Mouse (Mus musculus): ENCODE measurements at regions not wholly inside any gene's neighbourhood (a gene's known extent, or its start where the extent isn't known, plus 50 kb on each side); places are given as distances from the start of the nearest gene placed in this dataset.

DNA sequence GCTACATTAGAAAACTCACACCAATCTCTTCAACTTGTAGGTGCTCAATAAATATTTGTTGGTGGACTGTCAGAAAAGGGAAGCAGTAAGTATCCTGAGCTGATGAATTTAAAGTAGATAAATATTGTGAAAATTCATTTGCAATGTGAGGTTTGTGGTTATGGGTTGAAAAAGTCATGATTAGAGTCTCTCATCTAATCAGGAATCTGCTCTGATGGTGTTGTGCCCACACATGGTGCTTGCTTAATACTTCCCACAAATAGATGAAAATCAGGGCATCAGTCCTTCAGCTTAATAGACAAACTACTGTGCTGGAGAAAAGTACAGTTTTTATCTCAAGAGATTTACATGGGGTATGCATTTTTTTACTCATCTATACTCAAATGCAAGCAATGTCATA lies 59.9 kb downstream of the S1pr1 start:
- in situ Hi-C loops (cut with MboI, MseI) = no loop called here

DNA sequence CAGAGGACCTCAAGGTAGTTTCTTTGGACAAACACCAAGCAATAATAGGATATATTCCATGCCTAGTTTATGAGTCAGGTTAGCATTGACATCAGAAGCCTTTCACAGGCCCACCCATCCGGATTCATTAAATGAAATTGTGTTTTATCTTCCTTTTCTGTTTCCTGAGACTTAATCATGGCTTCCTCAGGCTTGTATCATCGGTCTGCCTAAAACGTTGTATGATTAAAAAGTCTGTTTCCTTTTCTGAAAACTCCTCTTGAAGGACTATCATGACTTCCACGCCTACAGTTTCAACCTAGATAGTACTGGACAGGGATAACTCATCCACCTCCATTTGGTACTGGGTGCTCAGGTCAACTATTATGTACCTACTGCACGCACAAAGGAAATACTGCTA lies 62.6 kb downstream of the S1pr1 start:
- in situ Hi-C loops (cut with MboI, MseI) = no loop called here

DNA sequence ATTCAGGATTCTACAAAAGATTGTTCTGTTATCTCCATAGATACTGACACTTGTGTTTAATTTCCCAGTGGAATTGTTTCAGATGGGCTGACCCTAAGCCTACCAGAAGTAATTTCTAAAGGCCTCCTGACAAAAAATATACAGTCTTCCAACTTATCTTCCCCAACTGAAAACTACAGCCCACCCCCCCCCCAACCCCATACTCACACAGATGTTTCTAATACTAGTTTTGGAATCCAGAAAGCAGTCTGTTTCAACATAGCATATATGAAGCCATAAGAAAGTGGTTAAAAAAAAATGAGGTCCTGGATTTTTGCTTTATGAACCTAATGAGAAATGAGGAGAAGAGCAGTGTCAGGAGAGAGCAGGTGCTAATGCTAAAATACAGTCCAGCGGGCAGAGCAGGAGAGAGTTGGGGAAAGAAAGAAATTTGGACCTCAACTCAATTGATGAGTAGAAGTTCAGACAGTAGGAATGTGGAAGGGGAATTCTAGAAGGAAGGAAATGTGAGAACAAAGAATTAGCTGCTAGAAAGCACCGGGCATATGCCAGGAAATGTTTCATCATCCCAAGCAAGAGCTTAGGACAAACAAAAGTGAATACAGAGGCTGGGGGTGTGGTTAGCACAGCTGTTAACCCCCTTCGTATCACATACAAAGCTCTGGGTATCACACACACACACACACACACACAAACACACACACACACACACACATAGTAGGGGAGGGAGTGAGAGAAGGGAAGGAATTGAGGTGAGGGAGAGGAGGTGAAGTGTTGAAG lies 65.3 kb downstream of the S1pr1 start:
- in situ Hi-C loops (cut with MboI, MseI) = loop anchor here in 1 of 2 experiments (25.0 kb wide), 1 partner anchor 2012 kb away; the partner anchor contains the start of gene Rnpc3

DNA sequence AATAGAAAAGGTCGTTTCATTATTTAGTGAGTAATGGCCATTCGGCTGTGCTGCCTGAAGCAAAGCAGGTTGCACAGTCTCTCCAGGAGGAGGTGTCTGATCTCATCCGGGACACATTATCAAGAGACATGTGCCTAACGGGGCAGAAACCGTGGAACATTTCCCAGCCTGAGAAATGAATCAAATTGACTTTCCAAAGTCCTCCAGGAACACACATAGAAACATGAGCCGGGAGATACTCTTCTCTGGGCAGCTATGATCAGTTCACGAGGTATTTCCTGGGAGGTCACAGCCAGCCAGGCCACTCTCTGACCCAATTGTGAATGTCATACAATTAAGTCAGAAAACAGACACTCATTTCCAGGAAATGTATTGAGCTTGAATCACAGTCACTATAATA lies 67.9 kb downstream of the S1pr1 start:
- in situ Hi-C loops (cut with MboI, MseI) = loop anchor here in 1 of 2 experiments (25.0 kb wide), 1 partner anchor 2010 kb away; the partner anchor contains the start of gene Rnpc3

DNA sequence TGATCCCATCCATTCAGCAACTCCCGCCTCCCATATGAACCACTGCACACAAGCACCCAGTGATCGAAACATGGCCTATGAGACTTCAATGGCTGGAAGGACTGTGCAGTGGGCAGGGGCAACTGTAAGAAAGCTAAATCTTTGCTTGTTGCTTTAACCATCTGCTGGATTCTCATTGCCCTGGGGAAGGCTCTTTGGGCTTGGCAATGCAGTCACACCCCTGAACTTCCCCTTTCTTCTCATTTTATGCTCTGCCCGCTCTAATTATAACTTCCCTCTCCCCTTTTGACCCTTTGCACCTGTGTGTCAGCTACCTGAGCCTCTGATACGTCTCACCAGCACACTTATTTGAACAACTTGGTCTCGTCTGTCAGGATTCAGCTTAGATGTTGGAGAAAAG lies 70.6 kb downstream of the S1pr1 start:
- in situ Hi-C loops (cut with MboI, MseI) = loop anchor here (5.0 to 25.0 kb wide), 2 partner anchors 47 to 2007 kb away; partner anchors contain the start of gene Rnpc3 (in 1 of the 2)

DNA sequence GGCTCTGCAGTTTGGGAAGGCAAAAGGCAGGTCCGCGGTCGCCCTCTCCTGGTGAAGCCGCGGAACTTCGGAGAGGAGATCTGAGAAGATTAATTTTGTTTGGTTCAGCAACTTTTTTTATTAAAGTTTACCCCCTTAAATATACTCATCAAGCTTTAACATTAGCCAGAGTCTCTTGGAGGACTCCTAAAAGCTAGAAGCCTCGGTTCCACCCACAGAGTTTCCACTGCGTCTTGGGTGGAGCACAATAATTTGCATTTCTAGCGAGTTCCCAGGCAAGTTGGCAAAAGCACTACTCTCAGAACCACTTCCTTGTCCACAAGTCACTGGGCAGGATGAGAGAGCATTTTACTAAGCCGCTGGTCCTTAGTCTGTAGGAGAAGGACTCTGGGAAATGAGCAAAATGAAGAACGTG lies 72.0 kb downstream of the S1pr1 start:
- in situ Hi-C loops (cut with MboI, MseI) = loop anchor here (5.0 to 25.0 kb wide), 2 partner anchors 46 to 2006 kb away; partner anchors contain the start of gene Rnpc3 (in 1 of the 2)

DNA sequence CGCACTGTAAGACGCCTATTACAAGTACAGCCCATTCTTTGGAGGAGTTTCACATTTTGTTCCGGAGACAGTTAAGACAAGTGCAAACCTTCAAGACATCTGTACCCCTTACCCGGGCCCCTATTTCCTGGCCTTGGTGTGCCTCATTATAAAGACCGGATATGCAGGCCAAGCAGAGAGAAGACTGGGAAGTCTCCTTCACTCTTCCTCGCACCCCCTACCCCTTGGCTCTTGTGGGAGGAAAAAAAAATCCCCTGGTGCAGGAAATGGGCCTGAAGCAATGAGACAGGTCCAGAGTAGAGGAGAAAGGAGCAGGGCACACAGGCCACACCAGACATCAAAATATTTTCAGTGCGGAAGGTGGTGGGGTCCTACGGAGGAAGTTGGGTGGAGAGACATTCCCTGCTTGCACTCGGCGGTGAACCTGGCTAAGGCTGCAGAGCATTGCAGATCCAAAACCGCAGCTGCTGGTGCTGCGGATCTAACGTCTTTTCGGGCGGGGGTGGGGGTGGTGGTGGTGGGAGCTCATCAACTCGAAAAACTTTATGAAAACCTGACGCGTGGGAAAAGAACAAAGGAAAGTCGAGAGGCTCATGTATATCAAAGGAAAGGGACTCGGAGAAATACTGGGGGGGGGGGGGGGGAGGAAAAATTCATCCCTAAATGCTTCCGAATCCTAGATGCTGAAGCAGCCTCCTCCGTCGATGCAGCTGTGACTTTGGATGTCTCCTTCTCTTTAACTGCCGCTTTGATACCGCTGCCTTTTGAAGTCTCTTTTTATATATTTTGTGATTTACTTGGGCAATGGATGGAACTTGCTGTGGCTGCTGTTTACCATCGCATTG lies 72.6 kb downstream of the S1pr1 start:
- in situ Hi-C loops (cut with MboI, MseI) = loop anchor here (5.0 to 25.0 kb wide), 2 partner anchors 45 to 2005 kb away; partner anchors contain the start of gene Rnpc3 (in 1 of the 2)

DNA sequence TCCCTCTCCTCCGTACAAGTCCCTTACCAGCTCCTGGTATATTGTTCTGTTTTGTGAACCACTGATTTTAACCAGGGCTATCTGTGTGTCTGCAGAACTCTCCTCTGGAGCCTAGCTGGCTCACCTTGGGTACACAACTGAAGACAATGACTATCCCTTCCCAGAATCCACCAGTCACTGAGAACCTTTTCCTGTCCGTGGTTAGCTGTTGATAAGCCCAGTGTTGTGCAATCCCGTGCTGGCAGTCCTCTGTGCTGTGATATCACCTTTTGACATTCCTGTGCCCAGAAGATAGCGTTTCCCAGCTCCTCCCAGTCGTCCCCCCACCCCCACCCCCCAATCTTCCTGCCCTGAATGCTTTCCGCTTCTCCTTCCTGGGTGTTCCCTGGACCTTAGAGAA lies 73.5 kb downstream of the S1pr1 start:
- in situ Hi-C loops (cut with MboI, MseI) = loop anchor here (5.0 to 25.0 kb wide), 2 partner anchors 44 to 2004 kb away; partner anchors contain the start of gene Rnpc3 (in 1 of the 2)

DNA sequence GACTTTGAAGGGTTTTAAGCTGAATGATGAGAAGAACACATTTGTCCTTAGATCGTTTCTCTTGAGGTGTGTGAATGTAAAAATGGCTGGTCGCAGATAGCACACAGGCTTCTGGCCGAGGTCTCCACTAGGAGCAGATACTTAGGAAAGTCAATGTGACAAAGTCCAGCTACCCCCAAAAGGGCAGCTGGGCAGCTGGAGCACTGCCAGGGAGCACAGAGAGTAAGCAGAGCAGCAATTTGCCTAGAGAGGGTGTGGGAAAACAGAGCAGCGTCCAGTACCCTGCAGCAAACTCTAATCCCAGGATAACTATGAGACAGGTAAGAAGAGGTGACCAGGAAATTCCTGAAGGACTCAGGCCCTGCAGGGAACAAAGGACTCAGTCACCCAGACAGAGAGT lies 79.4 kb downstream of the S1pr1 start:
- in situ Hi-C loops (cut with MboI, MseI) = loop anchor here in 1 of 2 experiments (25.0 kb wide), 1 partner anchor 1998 kb away; the partner anchor contains the start of gene Rnpc3

DNA sequence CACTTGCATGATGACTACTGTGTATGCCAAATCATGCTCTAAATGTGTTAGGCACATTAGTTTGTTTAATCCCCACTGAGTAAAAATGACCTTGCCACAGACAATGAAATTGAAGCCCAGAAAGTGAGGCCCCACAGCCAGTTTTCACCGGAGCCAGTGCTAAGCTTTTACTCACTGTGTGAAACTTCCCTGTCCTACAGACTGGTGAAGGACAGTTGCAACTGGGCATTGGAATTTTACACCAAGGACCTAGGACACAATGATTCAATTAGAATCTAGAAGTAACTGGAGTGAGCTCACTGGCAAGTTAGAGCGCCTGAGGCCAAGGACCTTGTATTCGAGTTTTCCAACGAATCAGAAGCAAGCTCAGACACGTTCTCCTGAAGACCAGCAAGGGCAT lies 79.8 kb downstream of the S1pr1 start:
- in situ Hi-C loops (cut with MboI, MseI) = loop anchor here in 1 of 2 experiments (25.0 kb wide), 1 partner anchor 1998 kb away; the partner anchor contains the start of gene Rnpc3

DNA sequence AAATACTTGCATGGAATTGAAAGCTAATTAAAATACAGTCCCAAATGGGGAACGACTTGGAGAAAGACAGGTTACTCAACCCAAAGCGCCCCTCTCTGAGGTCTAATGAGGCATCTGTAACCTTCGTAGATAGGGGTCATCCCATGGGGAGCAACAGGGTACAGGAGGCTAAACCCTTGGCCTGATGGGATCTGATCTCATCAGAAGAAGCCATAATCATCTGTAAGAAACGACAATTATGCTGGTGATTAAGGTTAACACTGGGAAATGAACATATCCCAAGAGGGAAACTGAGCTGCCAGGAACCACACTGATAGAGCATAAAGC lies 82.5 kb downstream of the S1pr1 start:
- in situ Hi-C loops (cut with MboI, MseI) = loop anchor here in 1 of 2 experiments (25.0 kb wide), 1 partner anchor 1995 kb away; the partner anchor contains the start of gene Rnpc3

DNA sequence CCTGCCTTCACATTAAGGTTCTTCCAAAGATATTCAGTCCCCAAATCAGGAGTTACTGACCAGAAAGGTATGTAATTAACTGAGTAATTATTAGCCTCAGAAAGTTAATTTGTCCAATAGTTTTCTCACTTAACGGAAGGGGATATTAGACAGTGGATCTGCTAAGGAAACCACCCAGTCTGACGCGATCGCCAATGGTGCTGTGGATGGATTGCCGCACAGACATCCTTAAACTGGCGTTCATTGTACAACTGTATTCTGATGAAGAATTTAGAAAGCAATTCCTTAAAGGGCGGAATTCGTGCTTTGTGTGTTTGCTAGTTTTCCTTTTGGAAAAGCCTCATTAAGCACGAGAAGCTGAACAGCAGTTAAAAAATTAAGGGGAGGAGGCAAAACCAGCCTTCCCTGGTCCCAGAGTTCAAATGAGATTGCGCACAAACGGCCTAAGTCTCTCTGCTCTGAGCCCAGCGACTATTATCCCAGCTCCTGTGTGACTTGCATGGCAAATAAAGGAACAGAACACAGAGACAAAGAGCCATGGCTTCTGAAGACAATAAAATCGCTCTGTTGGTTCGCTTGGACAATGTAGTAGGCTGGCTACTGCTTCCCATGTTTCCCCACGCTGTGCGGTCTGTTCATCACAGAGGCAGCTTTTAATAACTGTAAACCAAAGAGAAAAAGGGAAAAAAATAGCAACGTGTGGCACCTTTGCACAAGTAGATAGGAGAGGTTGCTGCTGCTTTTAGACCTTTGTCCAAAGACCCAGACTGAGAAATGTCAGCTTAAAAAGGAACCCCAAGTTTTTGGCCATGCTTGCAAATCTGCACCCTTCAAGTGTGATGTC lies 83.1 kb downstream of the S1pr1 start:
- in situ Hi-C loops (cut with MboI, MseI) = loop anchor here in 1 of 2 experiments (25.0 kb wide), 1 partner anchor 1994 kb away; the partner anchor contains the start of gene Rnpc3

DNA sequence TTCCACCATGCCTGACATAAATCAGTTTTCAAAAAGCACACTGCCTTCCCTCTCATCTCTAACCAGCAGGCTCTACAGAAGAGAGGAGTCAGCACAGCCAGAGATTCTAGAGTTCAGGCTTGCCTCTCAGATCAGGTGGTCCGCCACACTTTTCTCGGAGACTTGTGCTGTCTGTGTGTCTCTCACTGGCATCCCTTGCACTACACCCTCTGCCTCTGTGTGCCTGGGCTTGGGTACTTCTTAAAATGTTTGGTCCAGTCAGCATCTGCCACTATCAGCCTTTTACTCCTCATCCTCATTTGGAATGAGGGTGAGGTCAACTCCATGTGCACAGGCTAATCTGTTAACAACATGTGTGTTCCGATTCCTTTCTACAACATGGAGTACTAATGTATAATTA lies 92.0 kb downstream of the S1pr1 start:
- in situ Hi-C loops (cut with MboI, MseI) = loop anchor here in 1 of 2 experiments (25.0 kb wide), 1 partner anchor 1511 kb away; no protein-coding TSS in a partner anchor

DNA sequence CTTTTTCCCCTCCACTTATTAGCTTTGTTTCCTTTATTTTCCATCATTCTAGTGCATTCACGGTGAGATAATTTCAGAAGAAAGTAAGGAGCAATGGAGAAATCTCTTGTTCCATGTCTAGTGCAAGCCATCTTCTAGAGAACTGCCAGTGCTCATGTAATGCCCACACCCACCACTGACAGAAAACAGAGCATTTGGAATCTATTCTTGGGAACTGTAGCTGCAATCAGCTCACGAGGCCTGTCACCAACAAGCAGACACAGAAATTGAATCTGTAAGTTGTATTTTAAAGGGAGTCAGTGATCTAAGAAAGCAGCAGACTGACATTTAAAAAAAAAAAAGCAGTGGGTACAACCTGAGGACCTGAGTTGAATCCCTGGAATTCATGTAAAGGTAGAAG lies 92.6 kb downstream of the S1pr1 start:
- in situ Hi-C loops (cut with MboI, MseI) = loop anchor here in 1 of 2 experiments (25.0 kb wide), 1 partner anchor 1510 kb away; no protein-coding TSS in a partner anchor

DNA sequence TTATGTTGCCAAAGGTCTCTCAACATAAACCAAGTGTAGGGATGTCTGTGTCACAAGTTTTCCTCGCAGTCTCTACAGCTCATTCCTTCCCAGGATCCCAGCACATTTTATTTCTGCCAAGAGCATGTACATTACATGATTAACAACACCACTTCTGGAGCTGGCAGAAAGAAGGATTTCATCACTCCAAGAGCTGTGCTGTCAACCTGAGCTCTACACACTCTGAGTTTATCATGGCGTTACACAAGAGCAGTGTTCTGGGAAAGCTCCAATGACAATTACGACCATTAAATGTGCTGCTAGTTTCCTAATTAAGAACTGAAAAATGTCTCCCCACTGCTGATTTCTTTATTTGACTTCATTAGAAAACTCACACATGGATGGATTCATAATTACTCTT lies 94.9 kb downstream of the S1pr1 start:
- in situ Hi-C loops (cut with MboI, MseI) = loop anchor here in 1 of 2 experiments (25.0 kb wide), 1 partner anchor 1508 kb away; no protein-coding TSS in a partner anchor

DNA sequence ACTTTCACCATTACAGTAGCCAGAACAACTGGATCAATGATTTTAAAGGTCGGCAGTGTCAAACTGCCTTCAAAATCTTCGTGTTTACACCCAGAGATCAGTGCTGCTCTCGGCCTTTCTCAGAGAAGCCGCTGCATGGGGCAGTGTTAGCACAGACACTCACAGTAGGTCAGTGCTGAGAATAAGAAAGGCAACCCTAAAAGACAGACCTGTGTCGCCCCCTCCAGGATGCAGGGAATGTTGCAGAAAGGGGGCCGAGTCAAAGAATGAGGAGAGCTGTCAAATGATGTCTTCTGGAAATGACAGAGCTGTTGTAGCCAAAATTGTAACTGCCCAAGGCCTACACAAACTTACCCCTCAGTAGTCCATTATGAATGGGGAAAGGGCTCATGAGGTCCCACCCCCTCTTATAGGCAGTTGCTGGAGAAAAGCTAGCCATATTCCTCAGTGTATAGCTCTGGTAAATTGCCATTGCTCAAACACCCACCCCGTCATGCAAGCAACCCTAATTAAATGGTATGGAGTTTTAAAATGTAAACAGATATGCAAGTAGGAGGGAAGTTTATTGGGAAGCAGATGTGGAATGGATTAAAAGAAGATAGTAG lies 98.8 kb downstream of the S1pr1 start:
- in situ Hi-C loops (cut with MboI, MseI) = loop anchor here in 1 of 2 experiments (25.0 kb wide), 1 partner anchor 1504 kb away; no protein-coding TSS in a partner anchor

DNA sequence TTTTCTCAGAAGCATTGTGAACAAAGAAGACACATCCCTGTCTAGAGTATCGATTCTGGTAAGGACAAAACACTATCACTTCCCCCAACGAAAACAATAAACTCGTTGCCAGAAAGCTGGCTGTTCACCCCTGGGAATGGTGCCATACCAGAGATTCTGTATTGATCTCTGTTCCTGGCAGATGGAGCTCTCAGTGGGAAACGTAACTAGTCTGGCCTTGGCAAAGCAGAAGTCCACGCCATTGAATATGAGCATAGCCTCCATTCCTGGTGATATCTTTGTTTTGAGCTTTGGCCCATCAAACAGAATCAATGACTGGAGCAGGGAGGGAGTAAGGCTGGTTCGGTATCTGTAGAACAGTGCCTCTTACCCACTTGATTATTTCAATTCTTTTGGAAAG lies 102.0 kb downstream of the S1pr1 start:
- in situ Hi-C loops (cut with MboI, MseI) = loop anchor here in 1 of 2 experiments (25.0 kb wide), 1 partner anchor 1501 kb away; no protein-coding TSS in a partner anchor

DNA sequence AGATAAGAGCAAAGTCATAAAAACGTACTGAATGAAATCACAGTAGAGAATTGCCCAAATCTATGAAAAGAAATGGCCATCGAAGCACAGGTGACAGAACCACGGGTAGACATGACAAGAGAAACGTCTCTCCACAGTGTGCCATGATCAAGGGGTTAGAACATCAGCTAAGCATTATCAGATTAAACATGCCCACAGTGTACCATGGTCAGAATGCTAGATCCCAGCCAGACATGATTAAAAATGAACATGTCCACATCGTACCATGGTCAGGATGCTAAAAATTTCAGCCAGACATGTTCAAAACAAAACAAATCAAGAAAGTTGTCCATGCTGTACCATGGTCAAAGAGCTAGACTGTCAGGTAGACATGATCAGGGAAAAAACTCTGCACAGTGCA lies 106.8 kb downstream of the S1pr1 start:
- in situ Hi-C loops (cut with MboI, MseI) = loop anchor here in 1 of 2 experiments (25.0 kb wide), 1 partner anchor 1496 kb away; no protein-coding TSS in a partner anchor

DNA sequence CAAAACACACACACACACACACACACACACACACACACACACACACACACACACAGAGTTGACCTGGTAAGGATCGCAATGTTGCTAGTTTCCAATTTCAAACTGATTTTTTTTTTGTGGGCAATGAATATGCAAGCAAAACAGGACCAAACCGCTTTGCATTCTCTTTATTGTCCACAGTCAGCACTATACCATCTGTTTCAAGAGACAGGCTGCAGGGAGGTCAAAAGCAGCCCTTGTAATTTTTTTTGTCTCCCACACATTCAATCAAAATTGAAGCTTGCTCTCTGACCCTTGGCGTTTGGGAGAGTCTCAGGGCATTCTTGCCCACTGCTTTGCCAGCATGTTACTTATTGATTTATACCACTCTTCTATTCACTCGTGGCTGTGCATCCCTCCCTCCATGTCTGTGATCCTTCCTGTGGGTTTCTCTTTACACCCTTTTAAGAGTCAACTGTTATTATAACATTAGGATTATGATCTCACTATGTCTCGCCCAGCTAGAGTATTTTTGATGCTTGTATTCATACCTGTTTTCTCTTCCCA lies 110.1 kb downstream of the S1pr1 start:
- in situ Hi-C loops (cut with MboI, MseI) = loop anchor here in 1 of 2 experiments (25.0 kb wide), 1 partner anchor 1493 kb away; no protein-coding TSS in a partner anchor
